Mouse (Mus musculus) heart, embryonic 12.5 days (tissue): Measurements from ENCODE around the gene Vgll3. TPM values are rescaled to one million over a fixed set of nuclear protein-coding genes. Genes with fewer than 3 reads are reported as not detected.

Experiments used
- ATAC-seq: fragments of 200-750 bp; cut with Nextera tagmentation; 2 replicates; pipeline ENCODE4 v1.8.0; 2017; ENCODE audit warnings: moderate TSS enrichment, moderate library complexity; ENCODE audit not compliant: insufficient number of reproducible peaks, low FRiP score
- H3K27ac ChIP-seq: fragments of 300-500 bp; sonication (generic); 2 replicates; pipeline ENCODE4 v1.5.1; 2016; ENCODE audit warnings: mild to moderate bottlenecking, moderate library complexity; ENCODE audit not compliant: poor library complexity, severe bottlenecking
- H3K27me3 ChIP-seq: fragments of 300-500 bp; sonication (generic); replicated peaks from 2 replicates; pipeline ENCODE4 v1.6.1; 2016; ENCODE audit warnings: mild to moderate bottlenecking, moderate library complexity
- H3K36me3 ChIP-seq: fragments of 300-500 bp; sonication (generic); 2 replicates; pipeline ENCODE4 v1.6.1; 2016; ENCODE audit warnings: mild to moderate bottlenecking, moderate library complexity
- H3K4me1 ChIP-seq: fragments of 300-500 bp; sonication (generic); replicated peaks from 2 replicates; pipeline ENCODE4 v1.6.1; 2016; ENCODE audit warnings: mild to moderate bottlenecking
- H3K4me2 ChIP-seq: fragments of 300-500 bp; sonication (generic); 2 replicates; pipeline ENCODE4 v1.6.1; 2016; ENCODE audit warnings: mild to moderate bottlenecking, moderate library complexity
- H3K4me3 ChIP-seq: fragments of 300-500 bp; sonication (generic); 2 replicates; pipeline ENCODE4 v1.5.1; 2016; ENCODE audit warnings: mild to moderate bottlenecking
- H3K9ac ChIP-seq: fragments of 300-500 bp; sonication (generic); 2 replicates; pipeline ENCODE4 v1.6.1; 2016; ENCODE audit warnings: mild to moderate bottlenecking, moderate library complexity
- H3K9me3 ChIP-seq: fragments of 300-500 bp; sonication (generic); replicated peaks from 2 replicates; pipeline ENCODE4 v1.6.1; 2016; ENCODE audit warnings: mild to moderate bottlenecking, moderate library complexity
- WGBS: fragments of 180-500 bp; shearing (Covaris S2); methylation state at CpG from one replicate; pipeline ENCODE4 v1.1.7; 2016; 5-methylcytosine and 5-hydroxymethylcytosine counted together
- polyA plus RNA-seq: library from polyadenylated mRNA; unstranded; fragments of >200 nt; fragmentation: Nextera tagmentation; extraction: Ambion mirVana; gene quantifications from 2 replicates; pipeline ENCODE4 v1.2.1, GENCODE M21; 2016

Vgll3 gene
- polyA plus RNA-seq, 1 experiment from 2014 or later, result 3.0 TPM

DNA sequence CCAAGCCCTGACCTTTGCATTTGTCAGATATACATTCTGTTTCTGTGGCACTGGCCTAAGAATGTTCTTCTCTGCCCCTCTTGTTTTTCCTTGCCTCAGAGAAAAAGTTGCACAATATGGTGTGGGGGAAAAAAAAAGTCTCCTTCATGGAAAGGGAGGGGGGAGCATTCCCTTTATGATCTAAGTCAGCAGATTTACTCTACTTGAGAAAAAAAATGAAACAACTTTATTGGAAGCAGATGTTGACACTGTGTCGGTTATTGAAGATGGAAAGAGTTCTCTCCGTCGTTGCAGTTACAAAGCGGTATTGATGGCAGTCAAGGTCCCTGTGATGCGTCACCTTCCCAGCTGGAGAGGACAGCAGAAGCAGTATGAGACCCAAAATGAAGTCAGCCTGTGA, 49.4 kb downstream of the Vgll3 start:
- 57% methylated on average over 5 of the region's 5 CpGs for WGBS
- no peak for ATAC-seq
- Histone ChIP-seq H3K27ac (no peak overlapping the region), H3K36me3 (no peaks in the 10 kb centered on the region), H3K4me2 (no peak overlapping the region), H3K9me3 (no peaks in the 10 kb centered on the region), H3K4me1 (no peaks in the 10 kb centered on the region), H3K9ac (no peak overlapping the region), H3K27me3 (no peaks in the 10 kb centered on the region), H3K4me3 (no peak overlapping the region)

DNA sequence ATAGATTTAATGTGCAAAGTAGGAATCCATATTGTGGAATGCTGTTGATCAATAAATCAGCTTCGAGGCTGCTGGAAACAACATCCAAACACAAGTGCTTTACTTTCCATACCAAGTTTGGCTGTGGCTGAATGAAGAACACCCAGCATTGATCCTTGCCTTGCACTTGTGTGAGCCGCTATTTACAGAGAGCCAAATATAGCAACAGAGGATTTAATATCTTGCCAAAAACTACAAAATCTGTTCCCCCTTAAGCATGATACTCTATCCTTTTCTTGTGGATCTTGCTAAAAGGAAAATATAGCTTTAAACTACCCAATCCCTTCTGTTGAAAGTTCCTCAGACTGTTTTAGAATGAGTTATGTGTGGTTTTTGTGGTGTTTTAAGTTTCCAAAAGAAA, 52.9 kb downstream of the Vgll3 start:
- Histone ChIP-seq H3K36me3 (no peaks in the 10 kb centered on the region), H3K4me1 (no peaks in the 10 kb centered on the region), H3K4me2 (no peak overlapping the region), H3K4me3 (no peak overlapping the region), H3K9ac (no peak overlapping the region), H3K27me3 (no peaks in the 10 kb centered on the region), H3K9me3 (no peaks in the 10 kb centered on the region), H3K27ac (no peak overlapping the region)
- ATAC-seq, result no peak
- 50% methylated on average over 2 of the region's 2 CpGs for WGBS

DNA sequence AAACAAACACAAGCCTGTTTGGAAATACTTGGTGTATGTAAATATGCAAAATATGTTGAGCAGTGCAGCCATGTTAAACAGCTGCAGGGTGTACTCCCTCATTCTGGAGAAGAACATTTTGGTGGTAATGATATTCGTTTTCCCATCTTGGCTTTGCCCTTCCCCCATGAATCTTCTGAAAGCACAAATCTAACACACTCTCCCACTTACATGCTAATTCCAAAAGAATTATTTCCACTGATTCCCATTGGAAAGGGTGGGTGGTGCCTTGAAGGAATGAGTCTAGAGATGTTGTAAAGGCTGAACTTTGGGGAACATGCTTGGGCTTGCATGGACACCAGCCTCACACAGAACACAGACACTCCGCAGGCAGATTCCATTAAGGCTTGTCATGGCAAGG, 53.9 kb downstream of the Vgll3 start:
- Histone ChIP-seq H3K4me2 (no peak overlapping the region), H3K27me3 (no peaks in the 10 kb centered on the region), H3K4me3 (no peak overlapping the region), H3K4me1 (no peaks in the 10 kb centered on the region), H3K27ac (no peak overlapping the region), H3K9me3 (no peaks in the 10 kb centered on the region), H3K36me3 (no peaks in the 10 kb centered on the region), H3K9ac (no peak overlapping the region)
- 57% methylated on average over 2 of the region's 2 CpGs for WGBS
- no peak for ATAC-seq

DNA sequence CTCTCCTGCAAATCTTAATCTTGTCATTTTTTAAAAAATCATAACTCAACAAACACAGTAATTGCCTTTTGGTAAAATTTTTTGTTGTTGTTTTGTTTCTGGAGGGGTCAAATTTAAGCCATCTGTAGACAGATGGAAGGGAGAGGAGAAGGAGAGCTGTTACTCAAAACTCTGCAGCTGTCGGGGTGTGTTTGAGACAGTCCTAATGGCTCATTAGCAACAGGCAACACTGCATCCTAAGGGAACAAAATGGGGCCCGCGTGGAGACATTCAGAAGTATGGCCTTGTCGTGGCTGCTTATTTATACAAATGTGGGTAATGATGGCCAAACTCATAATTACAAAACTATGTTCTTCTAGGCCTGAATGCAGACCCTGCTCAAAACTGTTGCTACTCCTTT, 73.9 kb downstream of the Vgll3 start:
- Histone ChIP-seq H3K4me1 (no peaks in the 10 kb centered on the region), H3K27ac (no peak overlapping the region), H3K4me2 (no peak overlapping the region), H3K27me3 (no peaks in the 10 kb centered on the region), H3K36me3 (no peaks in the 10 kb centered on the region), H3K9me3 (no peaks in the 10 kb centered on the region), H3K4me3 (no peak overlapping the region), H3K9ac (no peak overlapping the region)
- ATAC-seq, result no peak
- 73% methylated on average over 4 of the region's 4 CpGs for WGBS
